In the genomic region with DNA sequence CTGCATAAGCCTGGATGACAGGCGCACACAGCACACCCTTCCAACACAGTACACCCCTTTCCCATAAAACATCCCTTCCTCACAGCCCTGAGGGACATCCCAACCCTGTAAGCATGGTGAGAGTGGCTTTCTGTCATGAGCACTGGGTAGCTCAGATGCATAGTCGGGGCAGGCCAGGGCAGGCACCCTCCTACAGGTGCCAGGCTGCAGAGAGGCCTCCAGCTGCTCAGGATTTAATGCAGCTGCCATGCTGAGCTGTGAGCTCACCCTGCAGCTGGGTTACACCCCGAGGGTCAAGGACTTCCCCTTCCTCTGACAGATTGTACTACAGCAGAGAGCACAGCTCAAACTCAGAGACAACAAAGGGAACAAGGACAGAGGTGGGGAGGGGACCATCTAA, we compare ENCODE assay signal across 12 mouse cellular contexts.
A peak's percentile ranks its signal among the peaks of the same experiment; 100 is the strongest.
DNase-seq lines count a peak whose midpoint lies in the region; ATAC-seq and TF ChIP-seq lines count a peak whose summit lies in the region.
"Had no signal": no experiment of that assay in that cellular context is flagged by ENCODE, and none has a peak within 500 bp of the region (broad histone marks: within the 10 kb centered on the region; RNA-seq: fewer than 3 reads in every experiment).

No protein-coding gene starts in this region.

- no peaks in the 10 kb centered on the region for H3K9me3 ChIP-seq in kidney, embryonic 16.5 days (ENCODE audit: low read length)
- H3K9me3 ChIP-seq in limb, embryonic 13.5 days, result no peaks in the 10 kb centered on the region
- H3K9me3 ChIP-seq in stomach, postnatal 0 days (ENCODE audit: control insufficient read depth, low read length), result no peaks in the 10 kb centered on the region
- H3K9me3 ChIP-seq in intestine, embryonic 15.5 days, result no peaks in the 10 kb centered on the region

- H3K27me3 ChIP-seq in kidney, embryonic 16.5 days (ENCODE audit: insufficient read depth, low read length), result no peaks in the 10 kb centered on the region
- H3K27me3 ChIP-seq in limb, embryonic 13.5 days, result no peaks in the 10 kb centered on the region
- no peaks in the 10 kb centered on the region for H3K27me3 ChIP-seq in stomach, postnatal 0 days (ENCODE audit: control insufficient read depth, insufficient read depth, low read length)
- H3K27me3 ChIP-seq in intestine, embryonic 15.5 days (replicated peaks), result no peaks in the 10 kb centered on the region

- 27% methylated on average over 3 of the region's 3 CpGs for WGBS in kidney, embryonic 16.5 days
- 37% methylated on average over 3 of the region's 3 CpGs for WGBS in limb, embryonic 13.5 days
- 29% methylated on average over 3 of the region's 3 CpGs for WGBS in stomach, postnatal 0 days
- WGBS in intestine, embryonic 15.5 days, result 36% methylated on average over 3 of the region's 3 CpGs

- TF ChIP-seq EP300 in stomach, postnatal 0 days (optimal IDR thresholded peaks at IDR 0.05), result no peak

- peaks cover 8% of the 10 kb centered on the region; the same call in 1 of the 2 replicates for H3K4me1 ChIP-seq in kidney, embryonic 16.5 days (ENCODE audit: insufficient read depth, low read length)
- H3K4me1 ChIP-seq in limb, embryonic 13.5 days, result peaks cover 15% of the 10 kb centered on the region
- no peaks in the 10 kb centered on the region for H3K4me1 ChIP-seq in stomach, postnatal 0 days (replicated peaks; ENCODE audit: control insufficient read depth, insufficient read depth)
- H3K4me1 ChIP-seq in intestine, embryonic 15.5 days (replicated peaks), result no peaks in the 10 kb centered on the region; the same call in 1 of the 2 replicates

- no peaks in the 10 kb centered on the region for H3K36me3 ChIP-seq in kidney, embryonic 16.5 days (ENCODE audit: insufficient read depth, low read length)
- H3K36me3 ChIP-seq in limb, embryonic 13.5 days, result no peaks in the 10 kb centered on the region
- H3K36me3 ChIP-seq in stomach, postnatal 0 days (ENCODE audit: control insufficient read depth, insufficient read depth, low read length), result no peaks in the 10 kb centered on the region
- H3K36me3 ChIP-seq in intestine, embryonic 15.5 days, result no peaks in the 10 kb centered on the region

- no peak overlapping the region for H3K4me3 ChIP-seq in kidney, embryonic 16.5 days (ENCODE audit: low read length)
- no peak overlapping the region for H3K4me3 ChIP-seq in limb, embryonic 13.5 days
- no peak overlapping the region for H3K4me3 ChIP-seq in stomach, postnatal 0 days (ENCODE audit: low read depth, low read length)
- no peak overlapping the region for H3K4me3 ChIP-seq in intestine, embryonic 15.5 days (replicated peaks)
- H3K4me3 ChIP-seq: layer of hippocampus, adult 2 months had no signal

- H3K4me2 ChIP-seq in kidney, embryonic 16.5 days (replicated peaks; ENCODE audit: low read depth, low read length), result no peak overlapping the region
- no peak overlapping the region for H3K4me2 ChIP-seq in limb, embryonic 13.5 days (replicated peaks)
- H3K4me2 ChIP-seq in stomach, postnatal 0 days (replicated peaks; ENCODE audit: low read depth), result no peak overlapping the region
- H3K4me2 ChIP-seq in intestine, embryonic 15.5 days (replicated peaks), result no peak overlapping the region

- no peak for DNase-seq in kidney, adult 11 months
- peak; percentile 17 for DNase-seq in ZHBTc4 (ENCODE audit: low read depth, low spot score)
- DNase-seq in stomach, postnatal 0 days (ENCODE audit: low spot score), result no peak
- no peak for DNase-seq in layer of hippocampus, postnatal 25 days (ENCODE audit: extremely low spot score in 1 of 2, low spot score in 1 of 2)
- no peak for DNase-seq in urinary bladder, postnatal 4 days (ENCODE audit: low spot score in 2 of 2)
- DNase-seq: left cerebral cortex, postnatal 4 days; retina, postnatal 1 day had no signal

- H3K27ac ChIP-seq in kidney, embryonic 16.5 days (ENCODE audit: low read length), result no peak overlapping the region
- no peak overlapping the region for H3K27ac ChIP-seq in limb, embryonic 13.5 days
- H3K27ac ChIP-seq in stomach, postnatal 0 days (replicated peaks), result no peak overlapping the region
- no peak overlapping the region for H3K27ac ChIP-seq in intestine, embryonic 15.5 days
- H3K27ac ChIP-seq: layer of hippocampus, adult 2 months had no signal

- H3K9ac ChIP-seq in kidney, embryonic 16.5 days (replicated peaks; ENCODE audit: low read length), result no peak overlapping the region
- no peak overlapping the region for H3K9ac ChIP-seq in limb, embryonic 13.5 days
- no peak overlapping the region for H3K9ac ChIP-seq in stomach, postnatal 0 days (ENCODE audit: low read length)
- H3K9ac ChIP-seq in intestine, embryonic 15.5 days, result no peak overlapping the region

- ATAC-seq in kidney, embryonic 16.5 days (ENCODE audit: low FRiP score, low TSS enrichment), result peak; percentile 35; the same call in 1 of the 2 replicates
- peak; percentile 72 for ATAC-seq in limb, embryonic 13.5 days (ENCODE audit: low FRiP score, low read depth)
- peak; percentile 47; the same call in 1 of the 2 replicates for ATAC-seq in stomach, postnatal 0 days (ENCODE audit: low FRiP score, low TSS enrichment)
- no peak for ATAC-seq in intestine, embryonic 15.5 days
- ATAC-seq: CD4-positive, CD25-positive, alpha-beta regulatory T cell, adult 4 months had no signal

- TF ChIP-seq CTCF in stomach, postnatal 0 days (IDR thresholded peaks at IDR 0.05; ENCODE audit: low read depth), result no peak
